Mouse (Mus musculus) kidney, adult 2 months (tissue): Measurements from ENCODE around the gene Prss38. TPM values are rescaled to one million over a fixed set of nuclear protein-coding genes. Genes with fewer than 3 reads are reported as not detected.
A peak's percentile ranks its signal among the peaks of the same experiment; 100 is the strongest.

ENCODE experiments used
- DNase-seq: peaks from one replicate; pipeline ENCODE4 v3.0.0; 2021
- H3K27ac ChIP-seq: fragments of 200-500 bp; 2 replicates; pipeline ENCODE4 v1.5.1; 2012; ENCODE audit warnings: low read depth, low read length, control low read depth, inconsistent platforms; ENCODE audit not compliant: insufficient read depth
- H3K27me3 ChIP-seq: fragments of 200-500 bp; replicated peaks from 2 replicates; pipeline ENCODE4 v1.6.1; 2012; ENCODE audit warnings: mild to moderate bottlenecking, moderate library complexity, low read length, inconsistent platforms; ENCODE audit not compliant: control insufficient read depth, insufficient read depth
- H3K36me3 ChIP-seq: fragments of 200-500 bp; 2 replicates; pipeline ENCODE4 v1.6.1; 2012; ENCODE audit warnings: mild to moderate bottlenecking, moderate library complexity, low read length, inconsistent platforms; ENCODE audit not compliant: control insufficient read depth, insufficient read depth
- H3K4me1 ChIP-seq: fragments of 200-500 bp; 2 replicates; pipeline ENCODE4 v1.6.1; 2011; ENCODE audit warnings: low read length; ENCODE audit not compliant: control insufficient read depth, insufficient read depth
- H3K4me3 ChIP-seq: fragments of 200-500 bp; 2 replicates; pipeline ENCODE4 v1.5.1; 2011; ENCODE audit warnings: mild to moderate bottlenecking, low read depth, low read length, control low read depth; ENCODE audit not compliant: insufficient read depth
- CTCF ChIP-seq: fragments of 200-500 bp; conservative IDR thresholded peaks from 2 replicates; pipeline ENCODE4 v1.5.1; 2011; ENCODE audit warnings: low read depth, mild to moderate bottlenecking, control low read depth, low read length, moderate library complexity, mixed read lengths; ENCODE audit not compliant: insufficient read depth, insufficient read length
- POLR2A ChIP-seq: fragments of 200-500 bp; IDR thresholded peaks from one replicate; pipeline ENCODE4 v1.6.1; 2011; ENCODE audit warnings: low read depth, low read length, control low read depth
- WGBS: fragments of 180-500 bp; shearing (Covaris S2); methylation state at CpG from one replicate; pipeline ENCODE4 v1.1.7; 2018; 5-methylcytosine and 5-hydroxymethylcytosine counted together
- polyA plus RNA-seq: library from polyadenylated mRNA; depleted of rRNA; stranded (reverse); fragments of >200 nt; gene quantifications from 2 replicates; pipeline ENCODE4 v1.2.3, GENCODE M21; 2012; rRNA removed

Prss38 gene
- not detected in 2 replicates for polyA plus RNA-seq

GRCm38 (mm10) chr11:59375475-59375874 is at the start of gene Prss38:
TSS of gene Prss38 (minus strand) at chr11:59375657.
- TF ChIP-seq POLR2A (no peak), CTCF (0 out of 2 replicates have a peak, but pooled peaks have one; percentile 11)
- Histone ChIP-seq H3K36me3 (no peaks in the 10 kb centered on the region), H3K27ac (no peak within 1 kb of the TSS), H3K4me3 (no peak within 1 kb of the TSS), H3K27me3 (no peaks in the 10 kb centered on the region), H3K4me1 (no peaks in the 10 kb centered on the region)
- no peak for DNase-seq
- 80% methylated on average over 16 of the region's 16 CpGs for WGBS

GRCm38 (mm10) chr11:59423010-59423588 is 47.6 kb upstream of the Prss38 start:
- DNase-seq, result no peak
- Histone ChIP-seq H3K27me3 (no peaks in the 10 kb centered on the region), H3K4me1 (no peaks in the 10 kb centered on the region; the same call in 1 of the 2 replicates), H3K4me3 (no peak overlapping the region), H3K27ac (no peak overlapping the region), H3K36me3 (no peaks in the 10 kb centered on the region)
- no peak for TF ChIP-seq CTCF
- no peak for TF ChIP-seq POLR2A
- WGBS, result 81% methylated on average over 5 of the region's 5 CpGs

GRCm38 (mm10) chr11:59421967-59422366 is 46.5 kb upstream of the Prss38 start:
- Histone ChIP-seq H3K4me1 (no peaks in the 10 kb centered on the region), H3K27ac (no peak overlapping the region), H3K4me3 (no peak overlapping the region), H3K36me3 (no peaks in the 10 kb centered on the region), H3K27me3 (no peaks in the 10 kb centered on the region)
- no peak for DNase-seq
- 91% methylated on average over 2 of the region's 2 CpGs for WGBS
- no peak for TF ChIP-seq POLR2A
- 0 out of 2 replicates have a peak, but pooled peaks have one; percentile 13 for TF ChIP-seq CTCF

DNA sequence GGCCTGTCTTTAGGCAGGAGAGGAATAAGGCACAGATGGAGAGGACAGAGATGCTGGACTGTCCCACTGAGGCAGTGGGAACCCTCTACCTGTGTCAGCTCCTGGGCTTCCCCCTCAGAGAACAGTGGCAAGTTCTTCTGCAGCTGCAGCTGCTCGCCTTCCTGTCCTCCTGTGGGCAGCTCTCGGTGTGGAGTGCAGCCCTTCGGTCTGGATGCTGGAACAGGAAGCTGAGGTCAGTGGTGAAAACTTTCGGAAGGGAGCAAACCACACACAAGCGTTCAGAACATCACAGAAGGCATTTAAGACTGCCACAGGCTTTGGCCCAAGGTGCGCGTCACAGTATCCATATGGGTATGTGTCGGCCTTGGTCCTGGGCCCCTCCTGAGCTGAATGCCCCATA is 46.0 kb upstream of the Prss38 start:
- DNase-seq, result peak; percentile 40
- Histone ChIP-seq H3K27ac (no peak overlapping the region), H3K36me3 (no peaks in the 10 kb centered on the region), H3K4me3 (no peak overlapping the region), H3K27me3 (no peaks in the 10 kb centered on the region), H3K4me1 (no peaks in the 10 kb centered on the region)
- WGBS, result 63% methylated on average over 8 of the region's 8 CpGs
- TF ChIP-seq POLR2A (no peak), CTCF (no peak)

DNA sequence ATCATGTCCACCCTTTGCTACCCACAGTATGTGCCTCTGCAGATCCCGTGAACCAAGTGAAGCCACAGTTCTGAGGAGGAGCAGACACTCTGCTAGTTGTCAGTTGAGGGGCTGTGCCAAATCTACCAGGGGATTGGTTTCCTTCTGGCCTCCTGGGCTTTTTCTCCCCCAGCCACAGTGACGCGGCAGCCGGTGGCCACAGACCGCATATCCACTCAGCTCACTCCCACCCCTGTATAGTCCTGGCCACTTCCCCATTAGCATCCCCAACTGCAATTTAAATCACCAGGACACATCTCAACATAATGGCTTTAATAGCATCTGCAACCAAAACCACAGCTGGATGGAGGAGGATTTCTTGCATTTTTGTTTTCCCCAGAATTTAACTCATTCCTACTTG is 43.3 kb upstream of the Prss38 start:
- no peak overlapping the region for H3K4me3 ChIP-seq
- 67% methylated on average over 5 of the region's 5 CpGs for WGBS
- no peak for TF ChIP-seq CTCF
- TF ChIP-seq POLR2A, result no peak
- no peak overlapping the region for H3K27ac ChIP-seq
- no peak for DNase-seq
- no peaks in the 10 kb centered on the region for H3K4me1 ChIP-seq
- H3K27me3 ChIP-seq, result no peaks in the 10 kb centered on the region
- H3K36me3 ChIP-seq, result no peaks in the 10 kb centered on the region

GRCm38 (mm10) chr11:59412999-59413863 is 37.8 kb upstream of the Prss38 start:
- Histone ChIP-seq H3K4me3 (no peak overlapping the region), H3K4me1 (no peaks in the 10 kb centered on the region), H3K36me3 (no peaks in the 10 kb centered on the region), H3K27me3 (no peaks in the 10 kb centered on the region), H3K27ac (no peak overlapping the region)
- TF ChIP-seq CTCF (no peak), POLR2A (no peak)
- DNase-seq, result no peak
- WGBS, result 85% methylated on average over 13 of the region's 13 CpGs

- Histone ChIP-seq H3K4me3 (no peak overlapping the region), H3K27ac (no peak overlapping the region), H3K4me1 (no peaks in the 10 kb centered on the region), H3K27me3 (no peaks in the 10 kb centered on the region), H3K36me3 (no peaks in the 10 kb centered on the region)
- 89% methylated on average over 6 of the region's 6 CpGs for WGBS
- DNase-seq, result no peak
- TF ChIP-seq POLR2A, result no peak
- TF ChIP-seq CTCF, result no peak
Observed at GRCm38 (mm10) chr11:59412058-59412457, 36.6 kb upstream of the Prss38 start.
